Mouse (Mus musculus) hindbrain, embryonic 14.5 days (tissue): ENCODE measurements around the gene Gnb3. TPM values are rescaled to one million over a fixed set of nuclear protein-coding genes. Genes with fewer than 3 reads are reported as not detected.
A peak's percentile ranks its signal among the peaks of the same experiment; 100 is the strongest.
"Not testable (repeated sequence)": the region's sequence is repeated elsewhere in the genome, so short reads cannot be mapped to it uniquely, and the experiment has no call there.

Experiments
- ATAC-seq: fragments of 200-750 bp; cut with Nextera tagmentation; 2 replicates; pipeline ENCODE4 v1.8.0; 2017; ENCODE audit warnings: moderate number of reproducible peaks, mild to moderate bottlenecking, moderate TSS enrichment, moderate library complexity; ENCODE audit not compliant: low FRiP score
- DNase-seq: peaks from one replicate; pipeline ENCODE4 v3.0.0-alpha.2; 2015; ENCODE audit warnings: low spot score
- H3K27ac ChIP-seq: fragments of 300-500 bp; sonication (generic); 2 replicates; pipeline ENCODE4 v1.5.1; 2014; ENCODE audit warnings: mild to moderate bottlenecking, moderate library complexity
- H3K27me3 ChIP-seq: fragments of 300-500 bp; sonication (generic); 2 replicates; pipeline ENCODE4 v1.6.1; 2014; ENCODE audit warnings: mild to moderate bottlenecking, low read length, mixed read lengths; ENCODE audit not compliant: control insufficient read depth, insufficient read depth
- H3K36me3 ChIP-seq: fragments of 300-500 bp; sonication (generic); replicated peaks from 2 replicates; pipeline ENCODE4 v1.6.1; 2014; ENCODE audit not compliant: control insufficient read depth, insufficient read depth
- H3K4me1 ChIP-seq: fragments of 300-500 bp; sonication (generic); replicated peaks from 2 replicates; pipeline ENCODE4 v1.6.1; 2014; ENCODE audit warnings: antibody characterized with exemption, low read length, mixed read lengths; ENCODE audit not compliant: control insufficient read depth, insufficient read depth
- H3K4me2 ChIP-seq: fragments of 300-500 bp; sonication (generic); replicated peaks from 2 replicates; pipeline ENCODE4 v1.6.1; 2014; ENCODE audit warnings: mild to moderate bottlenecking, moderate library complexity
- H3K4me3 ChIP-seq: fragments of 300-500 bp; sonication (generic); replicated peaks from 2 replicates; pipeline ENCODE4 v1.5.1; 2014; ENCODE audit warnings: mild to moderate bottlenecking, low read length
- H3K9ac ChIP-seq: fragments of 300-500 bp; sonication (generic); 2 replicates; pipeline ENCODE4 v1.6.1; 2014
- H3K9me3 ChIP-seq: fragments of 300-500 bp; sonication (generic); 2 replicates; pipeline ENCODE4 v1.6.1; 2016; ENCODE audit warnings: low read length; ENCODE audit not compliant: control insufficient read depth
- WGBS: fragments of 180-500 bp; shearing (Covaris S2); extraction: QIAGEN DNeasy Blood & Tissue Kit; methylation state at CpG from one replicate; pipeline ENCODE4 v1.1.7; 2014; 5-methylcytosine and 5-hydroxymethylcytosine counted together
- polyA plus RNA-seq: library from polyadenylated mRNA; unstranded; fragments of >200 nt; fragmentation: Nextera tagmentation; extraction: Ambion mirVana; gene quantifications from 2 replicates; pipeline ENCODE4 v1.2.1, GENCODE M21; 2014

Gnb3 gene
- polyA plus RNA-seq, 1 experiment from 2014 or later, result 0.21 TPM

DNA sequence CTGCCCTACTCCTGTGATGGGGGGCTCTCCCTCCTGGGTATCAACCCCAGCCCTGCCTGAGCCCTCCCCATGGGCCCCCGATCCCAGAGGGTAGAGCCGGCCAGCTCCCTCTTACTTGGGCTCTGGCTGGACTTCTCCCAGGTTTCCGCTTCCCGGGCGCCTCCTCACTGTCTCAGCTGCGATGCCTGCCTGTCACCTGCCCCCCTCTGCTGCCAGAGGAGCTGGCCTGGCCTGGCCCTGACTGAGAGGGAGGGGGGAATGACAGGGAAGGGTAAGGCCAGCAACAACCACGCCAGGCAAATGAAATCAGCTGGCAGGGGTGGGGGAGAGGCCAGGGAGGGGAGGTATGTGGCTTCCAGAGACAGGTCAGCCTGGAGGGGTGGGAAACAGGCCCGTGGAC is 270 bp downstream of the Gnb3 start:
- no peak overlapping the region for H3K4me3 ChIP-seq
- H3K4me1 ChIP-seq, result no peaks in the 10 kb centered on the region; the same call in 1 of the 2 replicates
- peaks cover 14% of the 10 kb centered on the region for H3K36me3 ChIP-seq
- 11% methylated on average over 8 of the region's 8 CpGs for WGBS
- no peak for DNase-seq
- no peak overlapping the region for H3K4me2 ChIP-seq
- H3K27ac ChIP-seq, result no peak overlapping the region
- ATAC-seq, result peak; percentile 21
- no peaks in the 10 kb centered on the region for H3K27me3 ChIP-seq
- no peaks in the 10 kb centered on the region for H3K9me3 ChIP-seq
- H3K9ac ChIP-seq, result 0 out of 2 replicates have a peak overlapping the region, but pooled peaks have one; percentile 34

DNA sequence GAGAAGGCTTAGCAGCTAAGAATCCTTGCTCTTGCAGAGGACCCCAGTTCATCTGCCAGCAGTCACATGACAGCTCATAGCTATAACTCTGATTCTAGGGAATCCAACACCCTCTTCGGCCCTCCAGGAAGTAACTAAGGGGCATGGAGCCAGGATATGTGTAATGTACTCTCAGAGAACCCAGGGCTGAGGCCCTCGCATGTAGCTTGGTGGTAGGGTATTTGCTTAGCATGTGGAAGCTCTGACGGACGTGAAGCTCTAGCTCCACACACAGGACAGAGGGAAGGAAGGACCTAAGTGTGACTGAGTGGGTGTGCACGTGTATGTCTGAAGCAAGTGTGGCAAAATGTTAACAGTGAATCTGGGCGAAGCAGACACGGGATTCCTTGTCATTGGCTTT is 3.7 kb downstream of the Gnb3 start:
- Histone ChIP-seq H3K4me3 (no peak overlapping the region), H3K27ac (no peak overlapping the region), H3K4me2 (no peak overlapping the region), H3K9me3 (no peaks in the 10 kb centered on the region), H3K4me1 (no peaks in the 10 kb centered on the region; the same call in 1 of the 2 replicates), H3K9ac (no peak overlapping the region), H3K36me3 (peaks cover 3% of the 10 kb centered on the region; the same call in 1 of the 2 replicates), H3K27me3 (no peaks in the 10 kb centered on the region)
- 84% methylated on average over 7 of the region's 7 CpGs for WGBS
- ATAC-seq, result no peak
- no peak for DNase-seq

DNA sequence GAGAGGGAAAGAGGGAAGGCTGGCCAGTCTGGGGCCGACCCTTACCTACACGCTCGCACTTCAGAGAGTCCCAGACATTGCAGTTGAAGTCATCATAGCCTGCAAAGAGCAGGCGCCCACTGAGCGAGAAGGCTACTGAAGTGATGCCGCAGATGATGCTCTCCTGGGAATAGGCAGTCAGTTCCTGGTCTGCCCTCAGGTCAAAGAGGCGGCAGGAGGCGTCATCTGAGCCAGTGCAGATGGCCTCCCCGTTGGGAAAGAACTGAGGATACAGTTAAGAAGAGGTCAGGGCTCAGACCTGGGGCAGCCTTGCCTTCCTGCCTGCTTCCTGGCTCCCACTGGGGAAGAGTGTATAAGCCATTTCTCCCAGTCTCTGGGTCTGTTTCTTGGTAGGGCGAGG is 4.5 kb downstream of the Gnb3 start:
- no peaks in the 10 kb centered on the region for H3K27me3 ChIP-seq
- no peak overlapping the region for H3K9ac ChIP-seq
- no peak overlapping the region for H3K4me2 ChIP-seq
- no peak for ATAC-seq
- 66% methylated on average over 10 of the region's 10 CpGs for WGBS
- H3K4me3 ChIP-seq, result no peak overlapping the region
- DNase-seq, result no peak
- H3K36me3 ChIP-seq, result no peaks in the 10 kb centered on the region
- H3K4me1 ChIP-seq, result peaks cover under 1% of the 10 kb centered on the region; the same call in 1 of the 2 replicates
- H3K27ac ChIP-seq, result no peak overlapping the region
- no peaks in the 10 kb centered on the region for H3K9me3 ChIP-seq

DNA sequence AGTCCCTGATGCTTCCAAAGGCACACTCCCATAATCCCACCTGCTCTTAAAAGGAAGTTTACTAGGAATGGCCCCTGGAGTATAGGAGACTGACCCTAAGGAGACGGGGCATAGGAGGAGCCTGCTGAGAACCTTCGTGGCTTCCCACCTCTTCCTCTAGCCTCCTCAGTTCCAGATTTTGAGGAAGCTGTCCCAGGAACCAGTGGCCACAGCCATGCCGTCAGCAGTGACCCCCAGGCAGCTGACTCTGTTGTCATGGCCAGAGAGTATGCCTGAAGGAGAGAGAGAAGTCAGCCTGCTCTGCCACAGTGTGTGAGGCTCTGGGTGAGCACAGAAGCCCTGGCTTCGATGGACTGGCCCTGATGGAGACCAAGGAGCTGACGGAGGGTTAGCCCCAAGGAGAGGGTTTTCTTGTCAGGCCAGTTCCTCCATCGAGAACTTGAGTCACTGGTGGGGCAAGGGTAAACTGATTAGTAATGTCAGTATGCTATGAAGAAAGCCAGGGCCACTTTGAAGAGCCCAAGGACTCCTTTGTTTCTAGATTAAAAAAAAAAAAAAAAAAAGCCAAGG is 5.5 kb downstream of the Gnb3 start:
- WGBS, result 83% methylated on average over 6 of the region's 6 CpGs
- Histone ChIP-seq H3K4me1 (peaks cover 5% of the 10 kb centered on the region; the same call in 1 of the 2 replicates), H3K36me3 (no peaks in the 10 kb centered on the region), H3K9me3 (no peaks in the 10 kb centered on the region), H3K4me2 (no peak overlapping the region), H3K4me3 (no peak overlapping the region), H3K27me3 (no peaks in the 10 kb centered on the region), H3K27ac (no peak overlapping the region), H3K9ac (no peak overlapping the region)
- DNase-seq (no peak), ATAC-seq (no peak)

DNA sequence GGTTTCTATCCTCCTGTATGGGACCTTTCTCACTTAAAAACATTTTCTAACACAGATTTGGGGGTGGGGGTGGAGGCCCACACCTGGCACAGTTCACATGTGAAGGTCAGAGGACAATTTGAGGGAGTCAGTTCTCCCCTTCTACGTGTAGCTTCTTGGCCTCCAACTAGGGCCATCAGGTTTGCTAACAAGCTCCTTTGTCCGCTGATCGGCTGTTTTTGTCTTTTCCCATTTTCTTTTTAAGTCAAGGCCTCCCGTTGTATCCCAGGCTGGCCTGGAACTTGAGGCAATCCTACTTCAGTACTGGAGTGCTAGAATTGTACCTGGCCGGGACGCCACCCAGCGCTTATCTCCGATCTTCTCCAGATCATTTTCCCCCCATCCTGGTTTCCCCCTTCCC is 8.4 kb downstream of the Gnb3 start:
- no peaks in the 10 kb centered on the region for H3K9me3 ChIP-seq
- 95% methylated on average over 8 of the region's 8 CpGs for WGBS
- peaks cover 15% of the 10 kb centered on the region for H3K4me1 ChIP-seq
- no peak overlapping the region for H3K27ac ChIP-seq
- ATAC-seq (no peak), DNase-seq (no peak)
- H3K4me3 ChIP-seq, result no peak overlapping the region
- H3K9ac ChIP-seq, result no peak overlapping the region
- no peak overlapping the region for H3K4me2 ChIP-seq
- no peaks in the 10 kb centered on the region for H3K27me3 ChIP-seq
- 0 out of 2 replicates have a peak, but pooled peaks cover 7% of the 10 kb centered on the region for H3K36me3 ChIP-seq

DNA sequence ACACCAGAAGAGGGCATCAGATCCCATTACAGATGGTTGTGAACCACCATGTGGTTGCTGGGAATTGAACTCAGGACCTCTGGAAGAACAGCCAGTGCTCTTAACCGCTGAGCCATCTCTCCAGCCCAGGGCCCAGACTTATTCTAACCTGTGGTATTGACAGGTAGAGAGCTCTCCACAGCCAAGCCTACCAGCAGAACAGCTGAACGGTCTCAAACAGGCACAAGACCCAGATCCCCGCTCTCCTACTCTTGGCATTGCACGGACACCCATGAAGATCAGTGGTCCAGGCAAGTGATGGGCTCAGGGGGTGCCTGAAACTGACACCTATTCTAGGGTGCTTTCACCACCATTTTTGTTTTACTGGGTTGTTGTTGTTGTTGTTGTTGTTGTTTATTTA is 8.9 kb downstream of the Gnb3 start:
- not testable (repeated sequence) for H3K9ac ChIP-seq, ATAC-seq, H3K9me3 ChIP-seq, DNase-seq, H3K36me3 ChIP-seq, H3K27ac ChIP-seq, H3K27me3 ChIP-seq
- WGBS, result 94% methylated on average over 4 of the region's 4 CpGs
- peak overlapping the region; percentile 65; the same call in 1 of the 2 replicates for H3K4me2 ChIP-seq
- H3K4me1 ChIP-seq, result peaks cover 15% of the 10 kb centered on the region
- H3K4me3 ChIP-seq, result 0 out of 2 replicates have a peak overlapping the region, but pooled peaks have one; percentile 4

DNA sequence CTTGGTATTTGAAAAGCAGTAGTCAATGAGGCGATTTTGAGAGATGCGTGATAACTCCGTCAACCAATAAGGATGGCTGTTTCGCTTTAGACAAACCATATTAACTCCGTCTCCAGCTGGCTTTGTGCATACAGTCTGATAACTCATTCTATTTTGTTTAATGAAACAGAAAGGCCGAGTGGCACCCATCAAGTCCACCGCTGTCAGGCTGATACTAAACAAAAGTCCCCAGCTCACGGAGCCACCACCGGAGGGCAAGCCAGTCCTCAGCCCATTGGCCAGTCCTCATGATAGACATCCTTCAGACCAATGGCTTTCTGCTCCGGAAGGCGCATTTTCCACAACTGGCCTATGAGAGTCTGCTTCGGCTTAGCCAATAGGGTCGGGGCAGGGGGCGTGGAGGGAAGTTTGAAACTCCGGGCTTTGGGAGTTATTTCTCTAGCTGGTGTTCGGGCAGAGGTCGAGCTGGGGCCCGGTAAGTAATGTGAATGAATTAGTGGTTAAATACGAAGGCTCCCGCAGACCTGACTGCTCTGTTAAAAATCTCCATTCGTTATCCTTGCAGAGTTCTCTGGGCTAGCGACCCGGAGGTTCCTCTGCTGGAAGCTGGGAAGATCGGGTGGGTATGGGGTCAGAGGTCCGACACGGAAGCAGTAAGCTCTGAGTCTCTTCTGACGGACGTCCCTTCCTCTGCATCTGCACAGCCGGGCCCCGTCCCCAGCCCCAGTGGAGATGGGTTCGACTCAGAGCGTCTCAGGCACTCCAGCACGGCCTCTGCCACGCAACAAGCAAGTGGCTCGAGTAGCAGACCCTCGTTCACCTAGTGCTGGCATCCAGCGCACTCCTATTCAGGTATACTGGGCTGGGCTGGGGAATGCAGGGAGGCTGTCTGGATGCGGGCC is 10.0 kb downstream of the Gnb3 start:
- H3K9me3 ChIP-seq, result no peaks in the 10 kb centered on the region
- H3K4me3 ChIP-seq, result peak overlapping the region; percentile 46
- ATAC-seq (peak; percentile 84), DNase-seq (peak; percentile 94)
- peaks cover 15% of the 10 kb centered on the region for H3K4me1 ChIP-seq
- under 1% methylated on average over 38 of the region's 38 CpGs for WGBS
- H3K27me3 ChIP-seq, result no peaks in the 10 kb centered on the region
- peak overlapping the region; percentile 83 for H3K27ac ChIP-seq
- peak overlapping the region; percentile 65 for H3K4me2 ChIP-seq
- H3K9ac ChIP-seq, result peak overlapping the region; percentile 68
- H3K36me3 ChIP-seq, result peaks cover 21% of the 10 kb centered on the region

DNA sequence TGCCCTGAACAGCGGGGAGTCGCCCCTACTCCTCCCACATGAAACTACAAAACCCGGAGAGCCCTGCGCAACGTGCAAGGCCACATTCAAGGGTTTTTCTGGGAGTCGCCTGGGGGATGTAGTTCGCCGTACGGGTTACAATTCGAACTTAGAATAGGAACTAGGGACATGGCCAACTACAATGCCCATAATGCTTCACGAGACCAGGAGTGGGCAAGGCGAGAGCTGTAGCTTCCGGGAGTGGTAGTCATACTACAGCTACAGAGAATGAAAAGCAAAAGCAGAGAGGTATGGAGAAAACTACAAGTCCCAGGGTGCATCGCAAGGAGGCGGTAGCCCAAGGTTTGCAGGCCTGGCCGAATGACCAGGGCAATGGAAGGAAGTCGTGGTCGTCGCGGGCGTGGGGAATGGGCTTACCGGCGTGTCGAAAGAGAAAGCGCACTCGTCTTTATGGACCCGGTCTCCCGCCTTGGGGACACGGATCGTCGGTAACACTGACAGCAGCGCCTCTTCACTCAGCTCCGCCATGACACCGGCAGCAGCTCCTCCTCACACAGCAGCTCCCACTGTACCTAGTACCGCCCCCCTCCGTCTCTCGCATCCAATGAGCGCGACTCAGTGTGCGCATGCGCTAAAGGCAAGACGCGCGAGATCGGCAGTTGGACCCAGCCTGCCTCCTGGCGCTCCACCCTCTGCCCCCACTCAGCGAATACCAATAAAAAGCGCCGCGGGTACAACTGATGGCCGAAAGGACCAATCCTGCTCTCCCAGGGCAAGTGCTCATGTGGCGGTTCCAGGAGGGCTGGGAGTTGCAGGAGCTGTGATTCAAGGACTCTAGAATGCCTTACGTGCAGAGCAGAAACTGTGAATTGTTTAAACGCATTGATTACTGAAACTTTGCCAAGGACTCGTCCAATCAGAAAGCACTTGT is 10.9 kb downstream of the Gnb3 start, which contains the start of the genes Usp5 and Cdca3:
Gene Usp5, minus strand, starts transcription at position 617 of the 931 bp plus-strand sequence.
Gene Cdca3, plus strand, starts transcription at position 680 of the 931 bp plus-strand sequence.
- H3K9me3 ChIP-seq, result no peaks in the 10 kb centered on the region
- H3K36me3 ChIP-seq, result peaks cover 30% of the 10 kb centered on the region
- H3K9ac ChIP-seq, result peak within 1 kb of the TSS; percentile 68
- ATAC-seq, result peak; percentile 95
- WGBS, result under 1% methylated on average over 54 of the region's 55 CpGs
- peak; percentile 99 for DNase-seq
- no peaks in the 10 kb centered on the region for H3K27me3 ChIP-seq
- H3K4me2 ChIP-seq, result peak within 1 kb of the TSS; percentile 88
- H3K27ac ChIP-seq, result peak within 1 kb of the TSS; percentile 83
- H3K4me3 ChIP-seq, result peak within 1 kb of the TSS; percentile 46
- peaks cover 15% of the 10 kb centered on the region for H3K4me1 ChIP-seq
